Mouse (Mus musculus) cerebellum, adult (tissue): ENCODE data around the gene Lhfpl5.

Experiments
- ATAC-seq: cut with Nextera tagmentation; 2 replicates; pipeline ENCODE4 v1.9.2; 2017; ENCODE audit warnings: mild to moderate bottlenecking, moderate library complexity, mixed read lengths; ENCODE audit not compliant: insufficient number of reproducible peaks, low FRiP score, low TSS enrichment

Gene Lhfpl5

DNA sequence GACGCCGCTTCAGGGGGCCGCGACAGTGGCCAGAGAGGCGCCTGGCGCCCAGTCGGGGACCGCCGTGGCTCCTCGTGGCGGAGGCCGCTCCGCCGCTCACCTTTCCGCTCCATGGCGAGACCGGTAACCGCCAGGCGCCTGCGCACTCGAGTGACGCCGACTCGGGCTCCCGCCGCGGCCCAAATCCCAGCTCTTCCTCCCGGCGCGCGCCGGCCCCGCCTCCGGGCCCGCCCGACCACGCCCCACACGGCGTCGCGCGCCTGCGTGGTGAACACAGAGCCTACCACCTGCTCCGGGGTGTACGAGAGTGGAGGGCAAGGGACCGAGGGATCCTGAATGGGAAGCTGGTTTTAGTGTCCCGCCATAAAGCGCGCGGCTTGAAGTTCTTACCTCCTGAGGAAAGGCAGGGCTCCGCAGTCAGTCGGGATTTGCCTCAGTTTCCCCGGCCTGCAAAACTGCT lies 46.9 kb downstream of the Lhfpl5 start, which contains the start of gene Srpk1:
TSS of gene Srpk1 (minus strand) at position 410 of the 460 bp plus-strand sequence.
- peak; percentile 96 for ATAC-seq

DNA sequence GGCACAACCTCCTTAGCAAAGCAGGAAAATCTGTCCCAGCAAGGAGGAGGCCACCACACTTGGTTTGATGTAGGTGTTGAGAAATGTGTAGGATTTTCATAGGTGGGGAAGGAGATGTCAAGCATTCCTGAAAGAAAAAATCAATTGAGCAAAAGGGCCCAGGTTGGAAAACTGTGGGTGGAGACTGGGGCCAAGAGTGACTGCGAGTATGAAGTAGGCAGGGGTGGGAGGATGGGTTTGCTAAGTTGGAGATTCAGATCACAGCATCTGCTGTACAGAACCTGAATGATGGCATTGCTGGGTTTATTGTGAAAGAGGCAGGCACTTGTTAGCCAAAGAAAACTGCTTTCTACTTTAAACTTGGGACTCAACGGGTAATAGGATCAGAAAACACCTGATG lies 49.4 kb downstream of the Lhfpl5 start:
- no peak for ATAC-seq

DNA sequence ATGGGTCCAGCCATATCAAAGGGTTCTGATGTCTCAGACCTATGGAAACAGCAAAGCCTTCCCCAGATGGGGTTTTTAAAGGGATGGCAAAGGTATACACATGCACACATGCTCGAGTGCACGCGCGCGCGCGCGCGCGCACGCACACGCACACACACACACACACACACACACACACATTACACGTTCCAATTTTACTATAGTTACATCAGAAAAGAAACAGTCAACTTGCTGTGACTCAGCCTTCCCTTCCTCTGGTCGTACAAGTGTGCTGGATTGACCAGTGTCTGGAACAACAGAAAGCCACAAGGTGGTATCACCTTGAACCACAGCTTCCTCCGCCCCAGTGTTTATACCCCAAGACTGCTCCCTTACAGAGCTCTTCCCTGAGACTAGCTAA lies 49.9 kb downstream of the Lhfpl5 start:
- ATAC-seq, result no peak

DNA sequence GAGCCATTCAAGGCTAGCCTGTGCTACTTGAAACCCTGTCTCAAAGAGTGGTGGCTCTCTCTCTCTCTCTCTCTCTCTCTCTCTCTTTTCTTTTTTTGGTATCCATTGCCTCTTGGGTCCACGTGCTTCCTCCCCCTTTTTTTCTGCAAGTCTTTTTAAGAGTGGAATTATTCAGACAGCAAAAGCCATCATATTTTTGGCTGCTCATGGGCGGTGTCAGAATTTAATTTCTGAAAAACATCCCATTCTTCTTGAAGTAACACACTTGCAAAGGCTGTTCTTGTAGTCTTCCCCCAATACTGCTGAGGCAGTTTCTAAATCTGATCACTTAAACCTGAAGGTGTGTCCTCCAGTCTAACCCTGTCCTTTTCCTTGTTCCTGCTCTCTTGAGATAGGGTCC lies 51.5 kb downstream of the Lhfpl5 start:
- ATAC-seq, result no peak

DNA sequence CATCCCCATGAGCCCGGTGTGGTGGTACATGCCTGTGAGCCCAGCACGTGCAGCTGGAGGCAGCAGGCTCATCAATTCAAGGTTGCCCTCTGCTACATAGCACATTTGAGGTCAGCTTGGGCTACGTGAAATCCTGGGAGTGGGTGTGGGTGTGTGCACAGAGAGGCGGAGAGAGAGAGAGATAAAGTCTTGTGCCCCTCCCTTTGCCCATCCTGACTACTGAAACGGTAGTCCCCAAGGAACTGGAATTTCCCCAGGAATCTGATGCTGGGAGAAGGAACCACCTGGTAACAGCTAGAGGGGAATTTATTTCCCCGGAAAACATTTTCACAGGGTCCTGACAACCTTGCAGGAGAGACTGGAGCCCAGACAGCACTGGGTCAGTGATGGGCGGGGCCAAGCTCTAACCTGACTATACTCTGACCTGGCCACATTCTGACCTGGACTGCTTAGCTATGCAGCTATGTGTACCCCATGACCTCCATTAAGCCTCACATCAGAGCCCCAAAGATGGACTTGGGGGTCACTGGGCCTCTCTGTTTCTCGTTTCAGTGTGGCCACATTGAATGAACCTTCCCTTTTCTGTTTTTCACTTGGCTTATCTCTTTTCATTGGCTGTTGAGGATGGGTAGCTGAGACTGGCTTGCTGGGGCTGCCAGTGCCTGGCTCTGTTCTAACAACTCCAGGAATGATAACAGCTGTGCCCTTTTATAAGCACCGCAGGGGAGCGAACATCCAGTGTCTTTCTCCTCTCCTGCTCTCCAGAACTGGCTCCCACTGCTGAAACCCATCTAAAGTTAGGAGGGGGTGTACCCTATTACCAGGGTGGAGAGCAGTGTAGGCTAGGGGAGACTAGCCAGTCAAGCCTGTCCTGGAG lies 53.0 kb downstream of the Lhfpl5 start:
- ATAC-seq, result no peak

DNA sequence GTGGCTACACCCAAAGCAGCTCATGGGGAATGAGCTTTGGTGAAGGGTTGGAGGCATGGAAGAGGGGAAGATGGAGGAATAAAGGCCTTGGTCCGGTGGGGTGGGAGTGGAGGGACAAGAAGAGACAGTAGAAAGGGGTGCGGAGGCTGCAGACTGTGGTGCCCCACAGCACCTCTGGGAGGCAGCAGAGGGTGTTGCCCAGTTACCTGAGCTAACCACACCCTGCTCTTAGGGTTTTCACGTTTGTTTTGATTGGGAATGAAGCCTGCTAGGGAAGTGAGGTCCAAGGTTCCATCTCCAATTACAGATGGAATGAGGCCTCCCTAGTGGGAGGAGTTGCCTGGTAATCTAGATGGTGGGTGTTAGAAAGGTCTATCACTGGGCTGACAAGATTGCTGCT lies 53.7 kb downstream of the Lhfpl5 start:
- ATAC-seq, result no peak
